Mouse (Mus musculus): Measurements from ENCODE around the gene Syn3. TPM values are rescaled to one million over a fixed set of nuclear protein-coding genes. Genes with fewer than 3 reads are reported as not detected.

Gene Syn3
- polyA plus RNA-seq, 1 experiment from 2014 or later = 0.99 TPM

GRCm38 (mm10) chr10:86187881-86188280, 310.8 kb downstream of the Syn3 start:
- H3K27me3 ChIP-seq (ENCODE audit: control insufficient read depth, insufficient read depth, low read length) = no peaks in the 10 kb centered on the region
- H3K27ac ChIP-seq (ENCODE audit: low read depth, low read length) = no peak overlapping the region
- no peaks in the 10 kb centered on the region for H3K4me1 ChIP-seq (ENCODE audit: control insufficient read depth, insufficient read depth, low read length)
- WGBS (ENCODE audit: insufficient replicate concordance) = 86% methylated on average over 5 of the region's 5 CpGs
- ATAC-seq (replicated peaks; ENCODE audit: insufficient number of reproducible peaks, low FRiP score, low TSS enrichment) = no peak
- H3K4me3 ChIP-seq (ENCODE audit: low read depth, low read length) = no peak overlapping the region
- H3K9me3 ChIP-seq (replicated peaks; ENCODE audit: control insufficient read depth, low read length) = no peaks in the 10 kb centered on the region
- H3K9ac ChIP-seq (ENCODE audit: low read depth, low read length) = no peak overlapping the region
- H3K4me2 ChIP-seq = no peak overlapping the region
- no peaks in the 10 kb centered on the region for H3K36me3 ChIP-seq (ENCODE audit: control insufficient read depth, insufficient read depth, low read length)

DNA sequence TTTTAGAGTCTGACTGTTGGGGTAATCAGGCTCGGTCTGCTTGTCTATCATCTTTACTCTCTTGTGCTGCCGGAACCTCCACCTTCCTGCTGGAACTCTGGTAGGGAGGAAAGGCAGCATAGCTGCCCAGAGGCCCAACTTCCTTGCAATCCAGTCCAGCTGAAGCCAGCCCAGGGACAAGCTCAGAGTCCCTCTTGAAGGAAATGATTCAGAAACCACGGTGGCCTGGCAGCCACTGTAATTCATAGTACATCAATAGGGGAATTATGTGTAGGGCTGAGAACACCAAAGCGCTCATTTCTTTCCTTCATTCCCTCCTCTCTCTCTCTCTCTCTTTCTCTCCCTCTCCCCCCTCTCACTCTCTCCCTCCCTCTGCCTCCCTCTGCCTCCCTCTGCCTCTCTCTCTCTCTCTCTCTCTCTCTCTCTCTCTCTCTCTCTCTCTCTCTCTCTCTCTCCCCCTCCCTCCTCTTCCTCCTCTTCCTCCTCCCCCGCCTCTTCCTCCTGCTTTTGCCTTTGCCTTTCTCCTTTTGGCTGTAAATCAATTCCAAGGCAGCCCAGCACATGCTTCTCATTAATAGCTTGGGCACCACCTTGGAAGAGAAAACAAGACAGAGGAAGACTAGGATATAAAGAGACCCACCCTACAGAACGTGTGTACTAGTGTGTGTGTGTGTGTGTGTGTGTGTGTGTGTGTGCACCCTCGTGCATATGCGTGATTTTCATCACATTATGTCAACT, 315.4 kb downstream of the Syn3 start:
- Histone ChIP-seq H3K36me3 (ENCODE audit: control insufficient read depth, insufficient read depth, low read length) (no peaks in the 10 kb centered on the region), H3K9ac (ENCODE audit: low read depth, low read length) (no peak overlapping the region), H3K4me3 (ENCODE audit: low read depth, low read length) (no peak overlapping the region), H3K4me2 (no peak overlapping the region), H3K27ac (ENCODE audit: low read depth, low read length) (no peak overlapping the region), H3K4me1 (ENCODE audit: control insufficient read depth, insufficient read depth, low read length) (no peaks in the 10 kb centered on the region), H3K9me3 (replicated peaks; ENCODE audit: control insufficient read depth, low read length) (no peaks in the 10 kb centered on the region), H3K27me3 (ENCODE audit: control insufficient read depth, insufficient read depth, low read length) (no peaks in the 10 kb centered on the region)
- ATAC-seq (replicated peaks; ENCODE audit: insufficient number of reproducible peaks, low FRiP score, low TSS enrichment) = no peak
- WGBS (ENCODE audit: insufficient replicate concordance) = 60% methylated on average over 8 of the region's 8 CpGs

- ATAC-seq (replicated peaks; ENCODE audit: insufficient number of reproducible peaks, low FRiP score, low TSS enrichment) = no peak
- WGBS (ENCODE audit: insufficient replicate concordance) = 47% methylated on average over 3 of the region's 3 CpGs
- H3K4me2 ChIP-seq = no peak overlapping the region
- no peak overlapping the region for H3K27ac ChIP-seq (ENCODE audit: low read depth, low read length)
- no peaks in the 10 kb centered on the region for H3K27me3 ChIP-seq (ENCODE audit: control insufficient read depth, insufficient read depth, low read length)
- H3K36me3 ChIP-seq (ENCODE audit: control insufficient read depth, insufficient read depth, low read length) = no peaks in the 10 kb centered on the region
- no peaks in the 10 kb centered on the region for H3K9me3 ChIP-seq (replicated peaks; ENCODE audit: control insufficient read depth, low read length)
- no peaks in the 10 kb centered on the region for H3K4me1 ChIP-seq (ENCODE audit: control insufficient read depth, insufficient read depth, low read length)
- H3K9ac ChIP-seq (ENCODE audit: low read depth, low read length) = no peak overlapping the region
- H3K4me3 ChIP-seq (ENCODE audit: low read depth, low read length) = no peak overlapping the region
Observed at GRCm38 (mm10) chr10:86182183-86182805, 316.4 kb downstream of the Syn3 start.

- ATAC-seq (replicated peaks; ENCODE audit: insufficient number of reproducible peaks, low FRiP score, low TSS enrichment) = no peak
- Histone ChIP-seq H3K4me1 (ENCODE audit: control insufficient read depth, insufficient read depth, low read length) (no peaks in the 10 kb centered on the region), H3K4me2 (no peak overlapping the region), H3K27me3 (ENCODE audit: control insufficient read depth, insufficient read depth, low read length) (peaks cover 2% of the 10 kb centered on the region; the same call in 1 of the 2 replicates), H3K27ac (ENCODE audit: low read depth, low read length) (no peak overlapping the region), H3K9ac (ENCODE audit: low read depth, low read length) (no peak overlapping the region), H3K36me3 (ENCODE audit: control insufficient read depth, insufficient read depth, low read length) (no peaks in the 10 kb centered on the region), H3K4me3 (ENCODE audit: low read depth, low read length) (no peak overlapping the region), H3K9me3 (replicated peaks; ENCODE audit: control insufficient read depth, low read length) (no peaks in the 10 kb centered on the region)
- WGBS (ENCODE audit: insufficient replicate concordance) = 78% methylated on average over 2 of the region's 2 CpGs
Observed at GRCm38 (mm10) chr10:86176411-86176810, 322.3 kb downstream of the Syn3 start.

DNA sequence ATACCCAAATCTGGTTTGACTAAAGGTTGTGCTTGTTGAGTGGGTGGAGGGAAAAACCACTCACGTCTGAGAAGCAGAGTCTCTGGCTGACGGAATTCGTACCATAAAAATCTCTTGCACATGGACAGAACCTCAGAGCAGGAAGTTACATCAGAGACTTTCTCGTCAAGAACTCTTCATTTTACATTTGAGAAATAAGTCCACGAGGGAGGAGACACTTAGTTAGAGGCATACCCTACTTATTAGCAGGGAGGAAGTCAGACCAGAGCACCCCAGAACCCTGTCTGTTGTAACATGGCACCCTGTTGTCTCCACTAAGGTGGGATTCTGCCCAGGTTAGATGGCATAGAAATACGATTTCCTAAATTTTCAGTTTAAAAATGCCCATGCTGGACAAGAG, 324.7 kb downstream of the Syn3 start:
- peaks cover 2% of the 10 kb centered on the region; the same call in 1 of the 2 replicates for H3K27me3 ChIP-seq (ENCODE audit: control insufficient read depth, insufficient read depth, low read length)
- H3K9ac ChIP-seq (ENCODE audit: low read depth, low read length) = no peak overlapping the region
- H3K9me3 ChIP-seq (replicated peaks; ENCODE audit: control insufficient read depth, low read length) = no peaks in the 10 kb centered on the region
- no peak for ATAC-seq (replicated peaks; ENCODE audit: insufficient number of reproducible peaks, low FRiP score, low TSS enrichment)
- H3K4me2 ChIP-seq = no peak overlapping the region
- no peaks in the 10 kb centered on the region for H3K36me3 ChIP-seq (ENCODE audit: control insufficient read depth, insufficient read depth, low read length)
- H3K4me3 ChIP-seq (ENCODE audit: low read depth, low read length) = no peak overlapping the region
- WGBS (ENCODE audit: insufficient replicate concordance) = 63% methylated on average over 6 of the region's 6 CpGs
- no peaks in the 10 kb centered on the region for H3K4me1 ChIP-seq (ENCODE audit: control insufficient read depth, insufficient read depth, low read length)
- H3K27ac ChIP-seq (ENCODE audit: low read depth, low read length) = no peak overlapping the region

DNA sequence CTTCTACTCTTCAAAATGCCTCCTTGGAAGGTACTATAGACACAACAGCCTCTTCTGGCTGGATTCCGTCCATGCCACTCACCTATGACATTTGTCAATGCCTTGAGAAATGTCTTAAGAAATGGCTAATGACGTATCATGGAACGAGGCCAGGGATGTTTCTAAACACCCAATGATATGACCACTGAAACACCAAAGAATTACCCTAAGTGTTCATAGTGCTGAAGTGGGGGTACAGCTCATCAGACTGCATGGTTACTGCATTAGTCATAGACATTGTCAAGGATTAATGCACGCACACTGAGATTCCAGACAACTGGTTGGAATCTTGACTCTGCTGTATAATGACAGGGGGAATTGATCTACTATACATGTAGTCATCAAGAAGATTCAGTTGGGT, 325.4 kb downstream of the Syn3 start:
- ATAC-seq (replicated peaks; ENCODE audit: insufficient number of reproducible peaks, low FRiP score, low TSS enrichment) = no peak
- 77% methylated on average over 4 of the region's 4 CpGs for WGBS (ENCODE audit: insufficient replicate concordance)
- H3K27ac ChIP-seq (ENCODE audit: low read depth, low read length) = no peak overlapping the region

DNA sequence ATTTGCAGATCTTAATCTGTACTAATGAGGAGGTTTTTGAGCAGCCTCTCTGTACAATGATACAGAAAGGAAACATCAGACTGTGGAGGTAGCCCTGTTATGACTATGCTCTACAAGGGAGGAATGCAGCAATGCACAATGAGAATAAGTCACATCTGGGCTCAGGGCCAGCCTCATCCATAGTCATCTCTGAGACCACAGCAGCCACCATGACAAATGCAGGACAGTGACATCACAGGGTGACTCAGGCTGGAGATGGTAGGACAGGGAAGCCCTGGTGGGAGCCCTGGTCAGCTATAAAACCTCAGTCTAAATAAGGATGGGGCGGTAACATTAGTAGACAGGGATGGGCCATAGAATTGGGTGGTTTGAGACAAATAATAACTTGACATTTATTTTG, 327.4 kb downstream of the Syn3 start:
- 93% methylated on average over 1 of the region's 1 CpGs for WGBS (ENCODE audit: insufficient replicate concordance)
- H3K9ac ChIP-seq (ENCODE audit: low read depth, low read length) = no peak overlapping the region
- no peak overlapping the region for H3K4me3 ChIP-seq (ENCODE audit: low read depth, low read length)
- no peaks in the 10 kb centered on the region for H3K27me3 ChIP-seq (ENCODE audit: control insufficient read depth, insufficient read depth, low read length)
- no peaks in the 10 kb centered on the region for H3K36me3 ChIP-seq (ENCODE audit: control insufficient read depth, insufficient read depth, low read length)
- no peak overlapping the region for H3K27ac ChIP-seq (ENCODE audit: low read depth, low read length)
- no peak overlapping the region for H3K4me2 ChIP-seq
- H3K9me3 ChIP-seq (replicated peaks; ENCODE audit: control insufficient read depth, low read length) = no peaks in the 10 kb centered on the region
- H3K4me1 ChIP-seq (ENCODE audit: control insufficient read depth, insufficient read depth, low read length) = peaks cover 6% of the 10 kb centered on the region
- ATAC-seq (replicated peaks; ENCODE audit: insufficient number of reproducible peaks, low FRiP score, low TSS enrichment) = no peak

More for the DNA sequence above, 325.4 kb downstream of the Syn3 start:
- H3K4me1 ChIP-seq (ENCODE audit: control insufficient read depth, insufficient read depth, low read length) = no peaks in the 10 kb centered on the region
- H3K4me2 ChIP-seq = no peak overlapping the region
- peaks cover 2% of the 10 kb centered on the region; the same call in 1 of the 2 replicates for H3K27me3 ChIP-seq (ENCODE audit: control insufficient read depth, insufficient read depth, low read length)
- H3K4me3 ChIP-seq (ENCODE audit: low read depth, low read length) = no peak overlapping the region
- no peak overlapping the region for H3K9ac ChIP-seq (ENCODE audit: low read depth, low read length)
- H3K9me3 ChIP-seq (replicated peaks; ENCODE audit: control insufficient read depth, low read length) = no peaks in the 10 kb centered on the region
- no peaks in the 10 kb centered on the region for H3K36me3 ChIP-seq (ENCODE audit: control insufficient read depth, insufficient read depth, low read length)

- H3K27ac ChIP-seq (ENCODE audit: low read depth, low read length) = no peak overlapping the region
- peaks cover 6% of the 10 kb centered on the region for H3K4me1 ChIP-seq (ENCODE audit: control insufficient read depth, insufficient read depth, low read length)
- H3K9ac ChIP-seq (ENCODE audit: low read depth, low read length) = no peak overlapping the region
- H3K4me2 ChIP-seq = no peak overlapping the region
- ATAC-seq (replicated peaks; ENCODE audit: insufficient number of reproducible peaks, low FRiP score, low TSS enrichment) = no peak
- no peaks in the 10 kb centered on the region for H3K36me3 ChIP-seq (ENCODE audit: control insufficient read depth, insufficient read depth, low read length)
- no peaks in the 10 kb centered on the region for H3K9me3 ChIP-seq (replicated peaks; ENCODE audit: control insufficient read depth, low read length)
- no peaks in the 10 kb centered on the region for H3K27me3 ChIP-seq (ENCODE audit: control insufficient read depth, insufficient read depth, low read length)
- H3K4me3 ChIP-seq (ENCODE audit: low read depth, low read length) = no peak overlapping the region
- 75% methylated on average over 2 of the region's 2 CpGs for WGBS (ENCODE audit: insufficient replicate concordance)
Observed at GRCm38 (mm10) chr10:86168084-86168483, 330.6 kb downstream of the Syn3 start.

DNA sequence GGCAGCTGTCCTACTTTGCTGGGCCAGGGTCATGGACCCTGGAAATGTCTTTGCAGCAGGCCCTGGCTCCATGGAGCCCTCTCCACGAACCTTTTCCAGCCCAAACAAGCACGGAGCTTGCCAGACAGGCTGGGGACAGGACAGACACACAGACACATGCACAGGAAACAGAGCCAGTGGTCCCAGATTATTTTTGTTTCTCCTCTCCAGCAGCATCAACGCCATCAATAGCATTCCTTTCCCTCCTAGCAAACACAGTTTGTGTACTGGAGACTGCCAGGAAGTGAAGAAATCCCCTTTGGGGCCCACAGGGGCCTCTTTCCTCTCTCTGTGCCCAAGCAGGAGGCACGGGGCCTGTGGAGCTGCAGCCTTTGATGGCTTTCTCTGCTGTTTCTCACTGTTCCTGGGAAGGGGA, 331.8 kb downstream of the Syn3 start:
- Histone ChIP-seq H3K36me3 (ENCODE audit: control insufficient read depth, insufficient read depth, low read length) (no peaks in the 10 kb centered on the region), H3K4me3 (ENCODE audit: low read depth, low read length) (no peak overlapping the region), H3K9me3 (replicated peaks; ENCODE audit: control insufficient read depth, low read length) (no peaks in the 10 kb centered on the region), H3K4me2 (no peak overlapping the region), H3K9ac (ENCODE audit: low read depth, low read length) (peak overlapping the region; percentile 52), H3K27me3 (ENCODE audit: control insufficient read depth, insufficient read depth, low read length) (no peaks in the 10 kb centered on the region), H3K4me1 (ENCODE audit: control insufficient read depth, insufficient read depth, low read length) (peaks cover 11% of the 10 kb centered on the region), H3K27ac (ENCODE audit: low read depth, low read length) (peak overlapping the region; percentile 50; the same call in 1 of the 2 replicates)
- WGBS (ENCODE audit: insufficient replicate concordance) = 16% methylated on average over 4 of the region's 4 CpGs
- ATAC-seq (replicated peaks; ENCODE audit: insufficient number of reproducible peaks, low FRiP score, low TSS enrichment) = no peak

All from heart, embryonic 11.5 days (tissue).